Mouse (Mus musculus): ENCODE results near the gene Shisa8.

GRCm38 (mm10) chr15:82223251-82223650 lies 10.6 kb upstream of the Shisa8 start:
- TF ChIP-seq GATA1 (IDR thresholded peaks at IDR 0.05; ENCODE audit: borderline replicate concordance, low read length) = no peak
- no peak for TF ChIP-seq CTCF (IDR thresholded peaks at IDR 0.05; ENCODE audit: low read depth, low read length)
- TF ChIP-seq GATA2 (IDR thresholded peaks at IDR 0.05; ENCODE audit: borderline replicate concordance, low read depth, low read length) = no peak
- no peak for TF ChIP-seq TAL1 (conservative IDR thresholded peaks at IDR 0.05; ENCODE audit: low read depth, low read length)

All from G1E (cell line).